Mouse (Mus musculus) cerebral cortex, adult 2 months (tissue): ENCODE measurements around the gene Ccdc80.

Experiments
- WGBS: fragments of 180-500 bp; shearing (Covaris S2); methylation state at CpG from one replicate; pipeline ENCODE4 v1.1.7; 2018; 5-methylcytosine and 5-hydroxymethylcytosine counted together

The Ccdc80 gene

GRCm38 (mm10) chr16:45117200-45117599 is 24.0 kb downstream of the Ccdc80 start:
- WGBS: 94% methylated on average over 3 of the region's 3 CpGs

- 84% methylated on average over 3 of the region's 3 CpGs for WGBS
Measured at GRCm38 (mm10) chr16:45118760-45119159, 25.6 kb downstream of the Ccdc80 start.

GRCm38 (mm10) chr16:45120844-45121425 is 27.7 kb downstream of the Ccdc80 start:
- WGBS: 49% methylated on average over 5 of the region's 5 CpGs

GRCm38 (mm10) chr16:45122571-45122970 is 29.4 kb downstream of the Ccdc80 start:
- 33% methylated on average over 5 of the region's 5 CpGs for WGBS

- 63% methylated on average over 9 of the region's 9 CpGs for WGBS
Measured at GRCm38 (mm10) chr16:45124230-45125203, 31.3 kb downstream of the Ccdc80 start.

GRCm38 (mm10) chr16:45127936-45128710 is 34.9 kb downstream of the Ccdc80 start:
- 48% methylated on average over 2 of the region's 2 CpGs for WGBS

- 95% methylated on average over 5 of the region's 5 CpGs for WGBS
Measured at GRCm38 (mm10) chr16:45141711-45142110, 48.5 kb downstream of the Ccdc80 start.

- WGBS: 79% methylated on average over 5 of the region's 5 CpGs
Measured at GRCm38 (mm10) chr16:45142565-45142964, 49.4 kb downstream of the Ccdc80 start.

GRCm38 (mm10) chr16:45145119-45145518 is 51.9 kb downstream of the Ccdc80 start:
- 93% methylated on average over 6 of the region's 6 CpGs for WGBS

GRCm38 (mm10) chr16:45148488-45149082 is 55.4 kb downstream of the Ccdc80 start:
- 90% methylated on average over 10 of the region's 10 CpGs for WGBS

- WGBS: 77% methylated on average over 3 of the region's 3 CpGs
Measured at GRCm38 (mm10) chr16:45154741-45155250, 61.6 kb downstream of the Ccdc80 start.

GRCm38 (mm10) chr16:45158136-45158521 is 64.9 kb downstream of the Ccdc80 start:
- whole genome bisulfite sequencing: 1% methylated on average over 20 of the region's 20 CpGs

- 1% methylated on average over 64 of the region's 64 CpGs for WGBS
Measured at GRCm38 (mm10) chr16:45158522-45159388, 65.6 kb downstream of the Ccdc80 start, which contains the start of the genes Slc35a5 and Atg3. Slc35a5 (minus strand) TSS chr16:45158706. Atg3 (plus strand) TSS chr16:45158785.

- 1% methylated on average over 11 of the region's 11 CpGs for WGBS
Measured at GRCm38 (mm10) chr16:45159389-45159716, 66.2 kb downstream of the Ccdc80 start.
